In genomic region chr1:179689479-179689878, GRCm38 (mm10) we compare ENCODE assay signal across 24 mouse cellular contexts. TPM values are rescaled to one million over a fixed set of nuclear protein-coding genes. Genes with fewer than 3 reads are reported as not detected.
A peak's percentile ranks its signal among the peaks of the same experiment; 100 is the strongest.
DNase-seq lines count a peak whose midpoint lies in the region; ATAC-seq and TF ChIP-seq lines count a peak whose summit lies in the region.
"Had no signal": no experiment of that assay in that cellular context is flagged by ENCODE, and none has a peak within 500 bp of the region (broad histone marks: within the 10 kb centered on the region; RNA-seq: fewer than 3 reads in every experiment).

No protein-coding gene starts in this region.

- H3K9me3 ChIP-seq in forebrain, embryonic 14.5 days (replicated peaks; ENCODE audit: control insufficient read depth, low read length) = no peaks in the 10 kb centered on the region
- no peaks in the 10 kb centered on the region for H3K9me3 ChIP-seq in forebrain, embryonic 12.5 days
- no peaks in the 10 kb centered on the region for H3K9me3 ChIP-seq in midbrain, postnatal 0 days (ENCODE audit: low read length)
- no peaks in the 10 kb centered on the region for H3K9me3 ChIP-seq in midbrain, embryonic 15.5 days
- H3K9me3 ChIP-seq: embryonic facial prominence, embryonic 10.5 days; embryonic facial prominence, embryonic 12.5 days; forebrain, embryonic 15.5 days; G1E had no signal

- DNase-seq in forebrain, embryonic 14.5 days (ENCODE audit: low spot score) = peak; percentile 10
- DNase-seq in midbrain, postnatal 0 days (ENCODE audit: low spot score) = peak; percentile 12
- DNase-seq in brain, embryonic 14.5 days (ENCODE audit: low read depth) = peak; percentile 26
- DNase-seq: adrenal gland, adult 2 months; adrenal gland, postnatal 10 days; adrenal gland, postnatal 25 days; B cell, adult 2 months; cerebellum, adult 11-12 months; cerebellum, adult 2 months; cerebellum, adult 9-10 months; cerebellum, postnatal 10 days; cerebellum, postnatal 25 days; forebrain, postnatal 0 days had no signal

- peaks cover 36% of the 10 kb centered on the region for H3K36me3 ChIP-seq in forebrain, embryonic 14.5 days (ENCODE audit: control insufficient read depth, insufficient read depth, low read length)
- H3K36me3 ChIP-seq in forebrain, embryonic 12.5 days (replicated peaks) = peaks cover 24% of the 10 kb centered on the region
- peaks cover 23% of the 10 kb centered on the region; the same call in 1 of the 2 replicates for H3K36me3 ChIP-seq in midbrain, postnatal 0 days (ENCODE audit: insufficient read depth, low read length)
- H3K36me3 ChIP-seq in midbrain, embryonic 15.5 days (replicated peaks) = peaks cover 27% of the 10 kb centered on the region

- H3K4me3 ChIP-seq in forebrain, embryonic 14.5 days (ENCODE audit: low read depth, low read length) = no peak overlapping the region
- no peak overlapping the region for H3K4me3 ChIP-seq in forebrain, embryonic 12.5 days (replicated peaks)
- no peak overlapping the region for H3K4me3 ChIP-seq in midbrain, postnatal 0 days (ENCODE audit: low read depth, low read length)
- H3K4me3 ChIP-seq in midbrain, embryonic 15.5 days = no peak overlapping the region
- H3K4me3 ChIP-seq: embryonic facial prominence, embryonic 10.5 days; embryonic facial prominence, embryonic 12.5 days; forebrain, embryonic 15.5 days had no signal

- TF ChIP-seq POLR2A in brain, embryonic 14.5 days (IDR thresholded peaks at IDR 0.05; ENCODE audit: borderline replicate concordance, extremely low read depth, insufficient read depth, insufficient read length, poor library complexity, severe bottlenecking) = no peak

- H3K27ac ChIP-seq in forebrain, embryonic 14.5 days (ENCODE audit: low read depth, low read length) = no peak overlapping the region
- H3K27ac ChIP-seq in forebrain, embryonic 12.5 days = no peak overlapping the region
- no peak overlapping the region for H3K27ac ChIP-seq in midbrain, postnatal 0 days (ENCODE audit: low read depth, low read length)
- H3K27ac ChIP-seq in midbrain, embryonic 15.5 days = no peak overlapping the region
- H3K27ac ChIP-seq: embryonic facial prominence, embryonic 10.5 days; embryonic facial prominence, embryonic 12.5 days; forebrain, embryonic 15.5 days had no signal

- WGBS in forebrain, embryonic 14.5 days = 53% methylated on average over 6 of the region's 6 CpGs
- 70% methylated on average over 6 of the region's 6 CpGs for WGBS in forebrain, embryonic 12.5 days
- 56% methylated on average over 6 of the region's 6 CpGs for WGBS in midbrain, postnatal 0 days
- WGBS in midbrain, embryonic 15.5 days = 58% methylated on average over 6 of the region's 6 CpGs

- ATAC-seq in forebrain, embryonic 14.5 days = no peak
- no peak for ATAC-seq in forebrain, embryonic 12.5 days (ENCODE audit: low FRiP score)
- ATAC-seq in midbrain, postnatal 0 days (ENCODE audit: low FRiP score) = no peak
- no peak for ATAC-seq in midbrain, embryonic 15.5 days (replicated peaks)
- ATAC-seq: activated CD4-positive, CD25-positive, alpha-beta regulatory T cell, adult 4 months; CD4-positive, CD25-positive, alpha-beta regulatory T cell, adult 4 months; forebrain, embryonic 15.5 days; forebrain, postnatal 0 days; Patski had no signal

- TF ChIP-seq CTCF in midbrain, postnatal 0 days (IDR thresholded peaks at IDR 0.05) = no peak
- no peak for TF ChIP-seq CTCF in brain, embryonic 14.5 days (IDR thresholded peaks at IDR 0.05; ENCODE audit: borderline replicate concordance, extremely low read depth, insufficient read depth, insufficient read length)

- no peak overlapping the region for H3K9ac ChIP-seq in forebrain, embryonic 14.5 days (ENCODE audit: low read length)
- H3K9ac ChIP-seq in forebrain, embryonic 12.5 days = no peak overlapping the region
- H3K9ac ChIP-seq in midbrain, postnatal 0 days (replicated peaks; ENCODE audit: low read length, poor library complexity, severe bottlenecking) = no peak overlapping the region
- H3K9ac ChIP-seq in midbrain, embryonic 15.5 days = no peak overlapping the region
- H3K9ac ChIP-seq: embryonic facial prominence, embryonic 12.5 days; forebrain, embryonic 15.5 days; forebrain, postnatal 0 days had no signal

- no peaks in the 10 kb centered on the region for H3K4me1 ChIP-seq in forebrain, embryonic 14.5 days (ENCODE audit: control insufficient read depth, insufficient read depth, low read length)
- H3K4me1 ChIP-seq in forebrain, embryonic 12.5 days = no peaks in the 10 kb centered on the region
- H3K4me1 ChIP-seq in midbrain, postnatal 0 days (ENCODE audit: insufficient read depth, low read length) = no peaks in the 10 kb centered on the region
- no peaks in the 10 kb centered on the region for H3K4me1 ChIP-seq in midbrain, embryonic 15.5 days
- H3K4me1 ChIP-seq: embryonic facial prominence, embryonic 10.5 days; embryonic facial prominence, embryonic 12.5 days; forebrain, embryonic 15.5 days had no signal

- H3K27me3 ChIP-seq in forebrain, embryonic 14.5 days (replicated peaks; ENCODE audit: control insufficient read depth, insufficient read depth, low read length) = no peaks in the 10 kb centered on the region
- no peaks in the 10 kb centered on the region for H3K27me3 ChIP-seq in forebrain, embryonic 12.5 days
- no peaks in the 10 kb centered on the region for H3K27me3 ChIP-seq in midbrain, postnatal 0 days (ENCODE audit: insufficient read depth, low read length)
- no peaks in the 10 kb centered on the region for H3K27me3 ChIP-seq in midbrain, embryonic 15.5 days (replicated peaks)
- H3K27me3 ChIP-seq: CH12.LX; embryonic facial prominence, embryonic 12.5 days; forebrain, embryonic 15.5 days; Patski had no signal

- no peak overlapping the region for H3K4me2 ChIP-seq in forebrain, embryonic 14.5 days (ENCODE audit: low read length)
- H3K4me2 ChIP-seq in forebrain, embryonic 12.5 days = no peak overlapping the region
- H3K4me2 ChIP-seq in midbrain, postnatal 0 days (ENCODE audit: low read depth, low read length, poor library complexity, severe bottlenecking) = no peak overlapping the region
- no peak overlapping the region for H3K4me2 ChIP-seq in midbrain, embryonic 15.5 days
- H3K4me2 ChIP-seq: embryonic facial prominence, embryonic 12.5 days; forebrain, embryonic 15.5 days had no signal

RNA-seq across cellular contexts. Expression of gene Sccpdh, which starts 21.5 kb away (rescaled TPM):
- polyA plus RNA-seq in forebrain, embryonic 14.5 days (2014; fragmentation: Nextera tagmentation; extraction: Ambion mirVana) = 114 and 125 TPM in 2 replicates
- 82.2 and 83.1 TPM in 2 replicates for polyA plus RNA-seq in forebrain, embryonic 12.5 days (2016; fragmentation: Nextera tagmentation; extraction: Ambion mirVana)
- total RNA-seq in midbrain, postnatal 0 days (2014; rRNA removed) = 92.2 and 117 TPM in 2 replicates
- polyA plus RNA-seq in midbrain, postnatal 0 days (2015; fragmentation: Nextera tagmentation; extraction: Ambion mirVana) = 190 and 195 TPM in 2 replicates
- 147 and 154 TPM in 2 replicates for polyA plus RNA-seq in midbrain, embryonic 15.5 days (2015; fragmentation: Nextera tagmentation; extraction: Ambion mirVana)
- polyA plus RNA-seq in brain, embryonic 14.5 days (2012; rRNA removed) = 58.7 and 65.0 TPM in 2 replicates

RNA-seq across cellular contexts. Expression of gene Kif28, which starts 55.6 kb away (rescaled TPM):
- polyA plus RNA-seq in forebrain, embryonic 14.5 days (2014; fragmentation: Nextera tagmentation; extraction: Ambion mirVana) = not detected in 2 replicates
- polyA plus RNA-seq in forebrain, embryonic 12.5 days (2016; fragmentation: Nextera tagmentation; extraction: Ambion mirVana) = not detected in 2 replicates
- total RNA-seq in midbrain, postnatal 0 days (2014; rRNA removed) = 0.22 TPM in 1 of 2 replicates, not detected in the other
- not detected in 2 replicates for polyA plus RNA-seq in midbrain, postnatal 0 days (2015; fragmentation: Nextera tagmentation; extraction: Ambion mirVana)
- not detected in 2 replicates for polyA plus RNA-seq in midbrain, embryonic 15.5 days (2015; fragmentation: Nextera tagmentation; extraction: Ambion mirVana)
- polyA plus RNA-seq in brain, embryonic 14.5 days (2012; rRNA removed) = 0.03 and 0.07 TPM in 2 replicates
- total RNA-seq: adrenal gland, adult 2 months; adrenal gland, postnatal 10 days; adrenal gland, postnatal 25 days; CH12.LX; forebrain, postnatal 0 days had no signal
- polyA plus RNA-seq: activated CD4-positive, CD25-positive, alpha-beta regulatory T cell, adult 4 months; adrenal gland, adult 2 months; CD4-positive, CD25-positive, alpha-beta regulatory T cell, adult 4 months; forebrain, embryonic 11.5 days; forebrain, embryonic 15.5 days; forebrain, postnatal 0 days; G1E; Patski had no signal
